In genomic region chr2:117987426-117988215, GRCm38 (mm10) we compare ENCODE assay signal across 25 mouse cellular contexts.
DNase-seq lines count a peak whose midpoint lies in the region; ATAC-seq and TF ChIP-seq lines count a peak whose summit lies in the region.
"Had no signal": no experiment of that assay in that cellular context is flagged by ENCODE, and none has a peak within 500 bp of the region (broad histone marks: within the 10 kb centered on the region; RNA-seq: fewer than 3 reads in every experiment).

No protein-coding gene starts in this region.

- H3K9me3 ChIP-seq in lung, postnatal 0 days (ENCODE audit: low read length) = no peaks in the 10 kb centered on the region
- H3K9me3 ChIP-seq: hindbrain, embryonic 12.5 days; limb, embryonic 13.5 days; liver, embryonic 12.5 days; neural tube, embryonic 13.5 days; stomach, embryonic 15.5 days had no signal

- H3K4me1 ChIP-seq in lung, postnatal 0 days (ENCODE audit: insufficient read depth, low read depth, low read length) = peaks cover 9% of the 10 kb centered on the region
- peaks cover 6% of the 10 kb centered on the region; the same call in 1 of the 2 replicates for H3K4me1 ChIP-seq in lung, adult 2 months (ENCODE audit: control insufficient read depth, insufficient read depth, low read length)
- H3K4me1 ChIP-seq: hindbrain, embryonic 12.5 days; liver, embryonic 12.5 days; neural tube, embryonic 13.5 days had no signal

- TF ChIP-seq CTCF in lung, postnatal 0 days (IDR thresholded peaks at IDR 0.05) = no peak
- TF ChIP-seq CTCF in lung, adult 2 months (IDR thresholded peaks at IDR 0.05; ENCODE audit: insufficient read depth, low read length) = no peak

- TF ChIP-seq EP300 in lung, postnatal 0 days (IDR thresholded peaks at IDR 0.05) = peak; percentile 43; the same call in 1 of the 2 replicates

- H3K27me3 ChIP-seq in lung, postnatal 0 days (replicated peaks; ENCODE audit: insufficient read depth, low read length) = no peaks in the 10 kb centered on the region
- H3K27me3 ChIP-seq: hindbrain, embryonic 12.5 days; limb, embryonic 13.5 days; liver, embryonic 12.5 days; neural tube, embryonic 13.5 days; stomach, embryonic 15.5 days had no signal

- WGBS in lung, postnatal 0 days = 41% methylated on average over 10 of the region's 10 CpGs
- 56% methylated on average over 10 of the region's 10 CpGs for WGBS in lung, adult 2 months

- H3K36me3 ChIP-seq in lung, postnatal 0 days (ENCODE audit: insufficient read depth, low read length) = no peaks in the 10 kb centered on the region
- H3K36me3 ChIP-seq: hindbrain, embryonic 12.5 days; limb, embryonic 13.5 days; liver, embryonic 12.5 days; neural tube, embryonic 13.5 days; stomach, embryonic 15.5 days had no signal

- H3K4me2 ChIP-seq in lung, postnatal 0 days (replicated peaks; ENCODE audit: low read depth, low read length) = no peak overlapping the region
- H3K4me2 ChIP-seq: hindbrain, embryonic 12.5 days; limb, embryonic 13.5 days; liver, embryonic 12.5 days; neural tube, embryonic 13.5 days; stomach, embryonic 15.5 days had no signal

- H3K27ac ChIP-seq in lung, postnatal 0 days (ENCODE audit: low read length) = 0 out of 2 replicates have a peak overlapping the region, but pooled peaks have one; percentile 9
- H3K27ac ChIP-seq: heart, adult 2 months; hindbrain, embryonic 12.5 days; limb, embryonic 13.5 days; liver, embryonic 12.5 days; neural tube, embryonic 13.5 days had no signal

- TF ChIP-seq POLR2A in lung, adult 2 months (IDR thresholded peaks at IDR 0.05; ENCODE audit: borderline replicate concordance, extremely low read depth, low read depth, low read length) = no peak

- DNase-seq in lung, postnatal 0 days (ENCODE audit: low spot score) = peak; percentile 48
- DNase-seq in lung, adult 2 months = no peak
- DNase-seq in Muller cell, postnatal 12 days (ENCODE audit: inconsistent ontology term) = peak; percentile 65
- peak; percentile 1 for DNase-seq in T-cell, adult 2 months (ENCODE audit: low spot score)
- DNase-seq in right cerebral cortex, adult 2 months (ENCODE audit: low spot score in 2 of 2) = no peak
- no peak for DNase-seq in cerebellum, adult 11-12 months
- DNase-seq: adrenal gland, adult 2 months; cerebellum, adult 11 months; cerebellum, postnatal 14 days; embryo, embryonic 11 days; gastrocnemius, postnatal 25 days; heart, adult 2 months; kidney, postnatal 25 days; layer of hippocampus, postnatal 36 days; lung, postnatal 36 days; midbrain, embryonic 14.5 days; right cerebral cortex, adult 18-20 months; thymus, postnatal 25 days had no signal

- H3K9ac ChIP-seq in lung, postnatal 0 days (replicated peaks; ENCODE audit: low read depth) = no peak overlapping the region
- H3K9ac ChIP-seq: hindbrain, embryonic 12.5 days; limb, embryonic 13.5 days; liver, embryonic 12.5 days; neural tube, embryonic 13.5 days; stomach, embryonic 15.5 days had no signal

- ATAC-seq in lung, postnatal 0 days = peak; percentile 59
- peak; percentile 75 for ATAC-seq in megakaryocyte-erythroid progenitor cell, adult 5-6 weeks (replicated peaks; ENCODE audit: low FRiP score, low TSS enrichment, poor library complexity, severe bottlenecking)
- ATAC-seq: intestine, postnatal 0 days; liver, embryonic 12.5 days had no signal

- no peak overlapping the region for H3K4me3 ChIP-seq in lung, postnatal 0 days (ENCODE audit: low read depth, low read length)
- no peak overlapping the region for H3K4me3 ChIP-seq in lung, adult 2 months (replicated peaks; ENCODE audit: extremely low read depth, low read depth, low read length)
- H3K4me3 ChIP-seq: heart, adult 2 months; hindbrain, embryonic 12.5 days; limb, embryonic 13.5 days; liver, embryonic 12.5 days; neural tube, embryonic 13.5 days; stomach, embryonic 15.5 days had no signal

Comparison
In these comparisons a context has a peak if more than half of its experiments do, and no peak if none do; other contexts are left out.
1. DNase-seq: peak in lung, postnatal 0 days (single experiment), Muller cell, postnatal 12 days (single experiment) and T-cell, adult 2 months (single experiment); none in lung, adult 2 months (single experiment), right cerebral cortex, adult 2 months (0 of 2) and cerebellum, adult 11-12 months (single experiment).